Mouse (Mus musculus) stomach, postnatal 0 days (tissue): ENCODE results near the gene Platr17. TPM values are rescaled to one million over a fixed set of nuclear protein-coding genes. Genes with fewer than 3 reads are reported as not detected.

ENCODE experiments used
- ATAC-seq: fragments of 200-750 bp; cut with Nextera tagmentation; 2 replicates; pipeline ENCODE4 v1.8.0; 2017; ENCODE audit not compliant: low FRiP score, low TSS enrichment
- DNase-seq: peaks from one replicate; pipeline ENCODE4 v3.0.0-alpha.2; 2016; ENCODE audit warnings: low spot score
- H3K27ac ChIP-seq: fragments of 300-500 bp; sonication (generic); replicated peaks from 2 replicates; pipeline ENCODE4 v1.5.1; 2014; ENCODE audit warnings: mild to moderate bottlenecking, control low read depth
- H3K27me3 ChIP-seq: fragments of 300-500 bp; sonication (generic); 2 replicates; pipeline ENCODE4 v1.6.1; 2014; ENCODE audit warnings: low read length; ENCODE audit not compliant: control insufficient read depth, insufficient read depth
- H3K36me3 ChIP-seq: fragments of 300-500 bp; sonication (generic); 2 replicates; pipeline ENCODE4 v1.6.1; 2014; ENCODE audit warnings: low read length, mixed read lengths; ENCODE audit not compliant: control insufficient read depth, insufficient read depth
- H3K4me1 ChIP-seq: fragments of 300-500 bp; sonication (generic); replicated peaks from 2 replicates; pipeline ENCODE4 v1.6.1; 2014; ENCODE audit warnings: antibody characterized with exemption; ENCODE audit not compliant: control insufficient read depth, insufficient read depth
- H3K4me2 ChIP-seq: fragments of 300-500 bp; sonication (generic); replicated peaks from 2 replicates; pipeline ENCODE4 v1.6.1; 2014; ENCODE audit warnings: low read depth, mild to moderate bottlenecking, control low read depth, moderate library complexity
- H3K4me3 ChIP-seq: fragments of 300-500 bp; sonication (generic); 2 replicates; pipeline ENCODE4 v1.5.1; 2014; ENCODE audit warnings: low read depth, low read length, control low read depth
- H3K9ac ChIP-seq: fragments of 300-500 bp; sonication (generic); 2 replicates; pipeline ENCODE4 v1.6.1; 2014; ENCODE audit warnings: mild to moderate bottlenecking, low read length, control low read depth, mixed read lengths
- H3K9me3 ChIP-seq: fragments of 300-500 bp; sonication (generic); 2 replicates; pipeline ENCODE4 v1.6.1; 2016; ENCODE audit warnings: low read length; ENCODE audit not compliant: control insufficient read depth
- CTCF ChIP-seq: IDR thresholded peaks from 2 replicates; pipeline ENCODE4 v1.5.1; 2016; ENCODE audit warnings: antibody characterized with exemption, low read depth, mild to moderate bottlenecking, moderate library complexity
- EP300 ChIP-seq: optimal IDR thresholded peaks from 2 replicates; pipeline ENCODE3; 2016; ENCODE audit warnings: antibody characterized with exemption
- WGBS: fragments of 180-500 bp; shearing (Covaris S2); extraction: QIAGEN DNeasy Blood & Tissue Kit; methylation state at CpG from one replicate; pipeline ENCODE4 v1.1.7; 2014; 5-methylcytosine and 5-hydroxymethylcytosine counted together
- polyA plus RNA-seq: library from polyadenylated mRNA; unstranded; fragments of >200 nt; fragmentation: Nextera tagmentation; extraction: Ambion mirVana; gene quantifications from 2 replicates; pipeline ENCODE4 v1.2.1, GENCODE M21; 2015

Gene Platr17
- polyA plus RNA-seq, 1 experiment from 2014 or later = 1.1 TPM

DNA sequence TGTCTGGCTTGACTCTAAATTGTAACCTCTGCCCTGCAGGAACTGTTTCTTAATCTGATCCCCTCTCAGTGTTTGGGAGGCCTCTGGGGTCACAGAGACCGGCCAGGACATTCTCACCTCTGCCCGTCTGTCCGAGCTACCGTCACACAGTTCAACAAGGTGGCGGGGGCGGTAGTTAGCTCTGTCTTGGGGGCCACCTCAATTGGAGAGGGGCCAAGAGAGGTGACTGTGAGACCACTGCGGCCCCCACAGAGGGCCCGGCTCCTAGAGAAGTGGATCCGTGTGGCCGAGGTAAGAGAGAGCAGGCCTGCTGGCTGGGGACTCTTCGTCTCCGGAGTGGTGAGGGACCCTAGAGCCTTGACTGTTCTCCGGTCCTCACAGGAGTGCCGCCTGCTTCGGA is 28.0 kb downstream of the Platr17 start:
- no peak for ATAC-seq
- WGBS = 94% methylated on average over 15 of the region's 15 CpGs

DNA sequence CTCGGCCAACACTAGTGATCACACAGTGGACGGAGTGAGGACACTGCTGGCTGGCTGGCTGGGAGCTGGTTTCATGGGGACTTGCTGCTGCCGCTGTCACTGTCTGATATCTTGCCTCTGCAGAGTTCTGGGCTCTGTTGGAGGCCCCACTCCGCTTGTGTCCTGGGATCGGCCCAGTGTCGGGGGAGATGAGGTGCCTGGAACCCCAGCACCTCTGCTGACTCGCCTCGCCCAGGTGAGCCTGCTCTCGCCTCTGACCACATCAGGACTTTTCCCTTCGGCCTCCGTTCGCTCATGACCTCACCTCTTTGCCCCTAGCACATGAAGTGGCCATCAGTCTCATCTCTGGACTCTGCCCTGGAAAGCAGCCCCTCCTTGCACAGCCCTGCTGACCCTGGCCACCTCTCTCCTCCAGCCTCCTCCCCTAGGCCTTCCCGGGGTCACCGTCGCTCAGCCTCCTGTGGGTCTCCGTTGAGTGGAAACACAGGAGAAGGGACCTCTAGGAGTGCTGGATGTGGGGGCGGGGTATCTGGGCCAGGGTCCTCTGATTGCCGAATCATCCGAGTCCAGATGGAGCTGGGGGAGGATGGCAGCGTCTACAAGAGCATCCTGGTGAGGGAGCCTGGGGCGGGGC is 30.6 kb downstream of the Platr17 start:
- DNase-seq (no peak), ATAC-seq (no peak)
- H3K4me2 ChIP-seq = no peak overlapping the region
- H3K27me3 ChIP-seq = no peaks in the 10 kb centered on the region
- WGBS = 85% methylated on average over 21 of the region's 21 CpGs
- no peak overlapping the region for H3K4me3 ChIP-seq
- TF ChIP-seq EP300 (no peak), CTCF (no peak)
- no peak overlapping the region for H3K9ac ChIP-seq
- no peak overlapping the region for H3K27ac ChIP-seq
- H3K9me3 ChIP-seq = no peaks in the 10 kb centered on the region
- H3K36me3 ChIP-seq = peaks cover 3% of the 10 kb centered on the region; the same call in 1 of the 2 replicates
- H3K4me1 ChIP-seq = no peaks in the 10 kb centered on the region

More for the DNA sequence above, 28.0 kb downstream of the Platr17 start:
- Histone ChIP-seq H3K4me1 (0 out of 2 replicates have a peak, but pooled peaks cover 3% of the 10 kb centered on the region), H3K9ac (no peak overlapping the region), H3K4me3 (no peak overlapping the region), H3K9me3 (no peaks in the 10 kb centered on the region), H3K27me3 (no peaks in the 10 kb centered on the region), H3K4me2 (no peak overlapping the region), H3K36me3 (peaks cover 3% of the 10 kb centered on the region; the same call in 1 of the 2 replicates), H3K27ac (no peak overlapping the region)
- DNase-seq = no peak
- TF ChIP-seq CTCF (no peak), EP300 (no peak)

DNA sequence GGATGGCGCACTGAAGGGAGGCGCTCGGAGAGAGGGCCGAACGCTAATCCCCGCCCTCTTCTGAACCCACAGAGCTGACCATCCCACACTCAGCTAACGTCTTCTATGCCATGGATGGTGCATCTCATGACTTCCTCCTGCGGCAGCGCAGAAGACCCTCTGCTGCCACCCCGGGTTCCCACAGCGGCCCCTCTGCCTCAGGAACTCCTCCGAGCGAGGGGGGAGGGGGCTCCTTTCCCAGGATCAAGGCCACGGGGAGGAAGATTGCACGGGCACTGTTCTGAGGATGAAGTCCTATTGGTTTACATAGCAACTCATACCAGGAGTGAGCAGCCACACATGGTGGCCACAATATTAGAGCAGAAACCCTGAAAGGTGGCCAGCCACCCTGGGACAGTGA is 32.1 kb downstream of the Platr17 start:
- no peaks in the 10 kb centered on the region for H3K27me3 ChIP-seq
- no peak overlapping the region for H3K27ac ChIP-seq
- WGBS = 86% methylated on average over 15 of the region's 15 CpGs
- no peak for ATAC-seq
- no peak for TF ChIP-seq EP300
- no peak for TF ChIP-seq CTCF
- peaks cover 6% of the 10 kb centered on the region; the same call in 1 of the 2 replicates for H3K4me1 ChIP-seq
- no peaks in the 10 kb centered on the region for H3K9me3 ChIP-seq
- no peak overlapping the region for H3K4me2 ChIP-seq
- H3K9ac ChIP-seq = no peak overlapping the region
- H3K36me3 ChIP-seq = peaks cover 3% of the 10 kb centered on the region; the same call in 1 of the 2 replicates
- H3K4me3 ChIP-seq = no peak overlapping the region
- no peak for DNase-seq

DNA sequence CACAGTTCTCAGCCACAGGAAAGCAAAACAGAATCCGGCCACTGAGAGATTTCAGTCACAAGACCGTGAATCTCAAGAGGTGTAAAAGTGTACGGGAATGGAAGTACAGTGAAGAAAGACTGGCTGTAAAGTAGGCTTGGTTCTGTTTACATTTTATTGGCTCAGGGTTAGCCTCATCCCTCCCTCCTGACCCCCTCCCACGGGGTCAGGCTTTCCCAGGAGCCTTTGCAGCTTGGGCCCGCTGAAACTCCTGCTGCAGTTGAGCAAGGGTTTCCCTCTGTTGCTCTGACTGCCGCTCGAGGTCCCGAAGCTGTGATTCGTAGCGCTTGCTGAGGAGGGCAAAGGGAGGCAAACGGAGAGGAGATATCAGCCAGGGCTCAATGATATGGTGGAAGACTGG is 33.8 kb downstream of the Platr17 start:
- H3K9ac ChIP-seq = peak overlapping the region; percentile 85; the same call in 1 of the 2 replicates
- H3K9me3 ChIP-seq = no peaks in the 10 kb centered on the region
- no peak for TF ChIP-seq CTCF
- TF ChIP-seq EP300 = no peak
- no peaks in the 10 kb centered on the region for H3K36me3 ChIP-seq
- no peak overlapping the region for H3K4me3 ChIP-seq
- H3K27ac ChIP-seq = no peak overlapping the region
- no peak for ATAC-seq
- H3K27me3 ChIP-seq = no peaks in the 10 kb centered on the region
- H3K4me2 ChIP-seq = no peak overlapping the region
- WGBS = 73% methylated on average over 11 of the region's 11 CpGs
- peaks cover 6% of the 10 kb centered on the region; the same call in 1 of the 2 replicates for H3K4me1 ChIP-seq
- DNase-seq = no peak

DNA sequence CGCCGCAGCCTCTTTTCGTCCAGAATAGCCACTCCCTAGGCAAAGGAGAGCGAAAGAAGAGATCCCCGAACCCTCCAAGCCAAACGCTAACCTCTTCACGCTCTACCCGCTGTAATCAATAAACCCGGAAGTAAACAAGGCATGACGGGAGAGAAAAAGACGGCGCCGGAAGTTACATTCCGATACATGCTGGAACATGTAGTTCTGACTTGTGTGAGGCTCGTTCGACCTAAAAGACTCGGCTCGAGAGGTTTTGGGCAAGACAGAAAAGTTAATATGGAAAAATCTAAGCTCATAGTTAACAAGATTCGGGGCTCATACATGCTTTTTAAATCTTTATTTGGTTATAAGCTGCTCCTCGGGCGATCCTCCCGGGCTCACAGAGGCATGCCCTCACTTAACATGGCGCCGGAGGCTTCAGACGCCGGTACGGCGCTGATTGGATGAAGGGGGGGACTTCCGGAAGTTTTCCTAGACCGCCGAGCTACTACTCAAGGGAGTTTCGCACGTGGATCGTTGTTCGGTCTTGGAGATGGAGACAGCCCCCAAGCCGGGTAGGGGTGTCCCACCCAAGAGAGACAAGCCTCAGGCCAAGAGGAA is 35.4 kb downstream of the Platr17 start, which contains the start of the genes Pfdn6 and Wdr46:
Gene Pfdn6, minus strand, starts transcription at position 138 of the 600 bp plus-strand sequence.
Gene Wdr46, plus strand, starts transcription at position 455 of the 600 bp plus-strand sequence.
- ATAC-seq (peak; percentile 86), DNase-seq (peak; percentile 89)
- H3K4me3 ChIP-seq = peak within 1 kb of the TSS; percentile 70
- no peak for TF ChIP-seq CTCF
- peak; percentile 60 for TF ChIP-seq EP300
- H3K27ac ChIP-seq = no peak within 1 kb of the TSS
- H3K36me3 ChIP-seq = peaks cover 4% of the 10 kb centered on the region
- H3K4me1 ChIP-seq = peaks cover 6% of the 10 kb centered on the region; the same call in 1 of the 2 replicates
- H3K9ac ChIP-seq = peak within 1 kb of the TSS; percentile 85
- no peaks in the 10 kb centered on the region for H3K27me3 ChIP-seq
- peak within 1 kb of the TSS; percentile 92 for H3K4me2 ChIP-seq
- WGBS = under 1% methylated on average over 36 of the region's 36 CpGs
- H3K9me3 ChIP-seq = no peaks in the 10 kb centered on the region

DNA sequence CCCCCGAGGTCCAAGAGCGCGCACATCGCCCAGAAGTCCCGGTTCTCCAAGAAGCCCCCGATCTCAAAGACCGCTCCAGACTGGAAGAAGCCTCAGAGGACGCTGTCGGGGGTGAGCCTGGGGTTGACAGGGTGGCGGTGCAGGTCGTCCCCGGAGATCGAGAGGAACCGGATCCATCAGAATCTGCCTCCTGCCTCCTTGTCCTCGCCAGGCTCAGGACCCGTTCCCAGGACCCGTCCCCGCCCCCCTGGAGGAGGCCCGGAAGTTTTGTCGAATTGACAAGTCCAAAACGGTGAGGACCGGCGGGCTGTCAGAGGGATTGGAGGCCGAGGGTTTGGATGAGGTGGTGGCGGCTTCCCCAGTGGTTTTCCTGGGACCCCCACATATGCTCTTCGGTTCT is 36.0 kb downstream of the Platr17 start:
- TF ChIP-seq EP300 = no peak
- TF ChIP-seq CTCF = no peak
- peaks cover 6% of the 10 kb centered on the region; the same call in 1 of the 2 replicates for H3K4me1 ChIP-seq
- WGBS = 1% methylated on average over 26 of the region's 26 CpGs

More for the DNA sequence above, 36.0 kb downstream of the Platr17 start:
- DNase-seq = peak; percentile 46
- Histone ChIP-seq H3K27ac (no peak overlapping the region), H3K4me2 (peak overlapping the region; percentile 92), H3K36me3 (peaks cover 4% of the 10 kb centered on the region), H3K4me3 (peak overlapping the region; percentile 70), H3K27me3 (no peaks in the 10 kb centered on the region), H3K9ac (peak overlapping the region; percentile 85), H3K9me3 (no peaks in the 10 kb centered on the region)
- ATAC-seq = peak; percentile 5; the same call in 1 of the 2 replicates
